Mouse (Mus musculus): ENCODE measurements at regions not wholly inside any gene's neighbourhood (a gene's known extent, or its start where the extent isn't known, plus 50 kb on each side); places are given as distances from the start of the nearest gene placed in this dataset.
A peak's percentile ranks its signal among the peaks of the same experiment; 100 is the strongest.

GRCm38 (mm10) chr4:50346691-50347090, 501.1 kb upstream of the Grin3a start:
- DNase-seq (ENCODE audit: low spot score), result peak; percentile 74

Measured in adipocyte (in vitro differentiated cells).